Mouse (Mus musculus) liver, adult 10 weeks (tissue): ENCODE data around the gene Tgm1. TPM values are rescaled to one million over a fixed set of nuclear protein-coding genes. Genes with fewer than 3 reads are reported as not detected.

Experiments used
- polyA plus RNA-seq: library from polyadenylated mRNA; stranded (reverse); fragments of 350-450 nt; fragmentation: Illumina TruSeq; extraction: RNeasy Lipid Tissue Mini Kit (QIAGEN cat#74804); gene quantifications from one replicate; pipeline ENCODE4 v1.2.3, GENCODE M21; 2014; ENCODE audit warnings: low read depth, low replicate concordance

Tgm1 gene
- polyA plus RNA-seq = 0.66 TPM

GRCm38 (mm10) chr14:55713729-55714122 is at the start of gene Tgm1:
Gene Tgm1, minus strand, starts transcription at chr14:55713926.

GRCm38 (mm10) chr14:55761163-55761562 is 47.4 kb upstream of the Tgm1 start, which contains the start of gene Ltb4r2:
Gene Ltb4r2, plus strand, starts transcription at chr14:55761428.

GRCm38 (mm10) chr14:55758363-55758784 is 44.6 kb upstream of the Tgm1 start, which contains the start of gene Cideb:
Gene Cideb, minus strand, starts transcription at chr14:55758458.

GRCm38 (mm10) chr14:55745180-55745860 is 31.6 kb upstream of the Tgm1 start, which contains the start of the genes Dhrs1 and Nop9:
Gene Dhrs1, minus strand, starts transcription at chr14:55745690.
Gene Nop9, plus strand, starts transcription at chr14:55745693.

GRCm38 (mm10) chr14:55721700-55722437 is 8.1 kb upstream of the Tgm1 start, which contains the start of gene Rabggta:
Gene Rabggta, minus strand, starts transcription at chr14:55722263.

GRCm38 (mm10) chr14:55681160-55682117 is 32.3 kb downstream of the Tgm1 start, which contains the start of gene Tinf2:
Gene Tinf2, minus strand, starts transcription at chr14:55681820.

GRCm38 (mm10) chr14:55671833-55672740 is 41.6 kb downstream of the Tgm1 start, which contains the start of the genes Gmpr2 and Nedd8:
Gene Gmpr2, plus strand, starts transcription at chr14:55671941.
Gene Nedd8, minus strand, starts transcription at chr14:55672124.

GRCm38 (mm10) chr14:55659960-55660573 is 53.7 kb downstream of the Tgm1 start, which contains the start of gene Mdp1:
Gene Mdp1, minus strand, starts transcription at chr14:55660508.

Other genes with a start within 250 kb of the Tgm1 start
- 110 TPM for gene Dhrs4, start 235.2 kb downstream of the Tgm1 start, polyA plus RNA-seq
- not detected for gene Carmil3, start 223.3 kb downstream of the Tgm1 start, polyA plus RNA-seq
- not detected for gene Cpne6, start 203.5 kb downstream of the Tgm1 start, polyA plus RNA-seq
- gene Nrl, start 188.9 kb downstream of the Tgm1 start, polyA plus RNA-seq = not detected
- 0.24 TPM for gene Pck2, start 173.7 kb downstream of the Tgm1 start, polyA plus RNA-seq
- gene Dcaf11, start 153.9 kb downstream of the Tgm1 start, polyA plus RNA-seq = 82.7 TPM
- gene A730061H03Rik, start 153.5 kb downstream of the Tgm1 start, polyA plus RNA-seq = not detected
- 0.87 TPM for gene Fitm1, start 138.3 kb downstream of the Tgm1 start, polyA plus RNA-seq
- 149 TPM for gene Psme1, start 135.8 kb downstream of the Tgm1 start, polyA plus RNA-seq
- 9.1 TPM for gene Emc9, start 128.6 kb downstream of the Tgm1 start, polyA plus RNA-seq
- 129 TPM for gene Psme2, start 122.8 kb downstream of the Tgm1 start, polyA plus RNA-seq
- 3.8 TPM for gene Rnf31, start 122.2 kb downstream of the Tgm1 start, polyA plus RNA-seq
- gene Irf9, start 110.4 kb downstream of the Tgm1 start, polyA plus RNA-seq = 28.2 TPM
- gene Rec8, start 95.9 kb downstream of the Tgm1 start, polyA plus RNA-seq = 0.24 TPM
- 5.0 TPM for gene Ipo4, start 78.0 kb downstream of the Tgm1 start, polyA plus RNA-seq
- gene Gm49378, start 76.0 kb downstream of the Tgm1 start, polyA plus RNA-seq = 0.66 TPM
- 26.3 TPM for gene Tm9sf1, start 70.1 kb downstream of the Tgm1 start, polyA plus RNA-seq
- not detected for gene Tssk4, start 63.7 kb downstream of the Tgm1 start, polyA plus RNA-seq
- gene Mdp1, start 53.4 kb downstream of the Tgm1 start, polyA plus RNA-seq = 9.9 TPM
- 16.3 TPM for gene Gmpr2, start 42.0 kb downstream of the Tgm1 start, polyA plus RNA-seq
- 75.4 TPM for gene Nedd8, start 41.8 kb downstream of the Tgm1 start, polyA plus RNA-seq
- 4.1 TPM for gene Tinf2, start 32.1 kb downstream of the Tgm1 start, polyA plus RNA-seq
- 1.4 TPM for gene Rabggta, start 8.3 kb upstream of the Tgm1 start, polyA plus RNA-seq
- gene Dhrs1, start 31.8 kb upstream of the Tgm1 start, polyA plus RNA-seq = 50.2 TPM
- gene Nop9, start 31.8 kb upstream of the Tgm1 start, polyA plus RNA-seq = 5.4 TPM
- 47.4 TPM for gene Cideb, start 44.5 kb upstream of the Tgm1 start, polyA plus RNA-seq
- 0.24 TPM for gene Ltb4r2, start 47.5 kb upstream of the Tgm1 start, polyA plus RNA-seq
- gene Ltb4r1, start 52.0 kb upstream of the Tgm1 start, polyA plus RNA-seq = not detected
- 0.58 TPM for gene Adcy4, start 70.2 kb upstream of the Tgm1 start, polyA plus RNA-seq
- 0.53 TPM for gene Ripk3, start 74.9 kb upstream of the Tgm1 start, polyA plus RNA-seq
- not detected for gene Nfatc4, start 109.2 kb upstream of the Tgm1 start, polyA plus RNA-seq
- gene Nynrin, start 140.1 kb upstream of the Tgm1 start, polyA plus RNA-seq = 0.05 TPM
- gene Cbln3, start 170.5 kb upstream of the Tgm1 start, polyA plus RNA-seq = 0.19 TPM
- gene Khnyn, start 171.0 kb upstream of the Tgm1 start, polyA plus RNA-seq = 16.9 TPM
- 6.6 TPM for gene Sdr39u1, start 186.4 kb upstream of the Tgm1 start, polyA plus RNA-seq
- gene Cma1, start 230.7 kb upstream of the Tgm1 start, polyA plus RNA-seq = not detected
- gene Cma2, start 237.1 kb upstream of the Tgm1 start, polyA plus RNA-seq = not detected